Mouse (Mus musculus) hindbrain, embryonic 16.5 days (tissue): ENCODE data around the gene Sox5. TPM values are rescaled to one million over a fixed set of nuclear protein-coding genes. Genes with fewer than 3 reads are reported as not detected.
A peak's percentile ranks its signal among the peaks of the same experiment; 100 is the strongest.

Experiments used
- ATAC-seq: fragments of 200-750 bp; cut with Nextera tagmentation; 2 replicates; pipeline ENCODE4 v1.8.0; 2017; ENCODE audit warnings: moderate TSS enrichment, moderate library complexity
- H3K27ac ChIP-seq: fragments of 300-500 bp; sonication (generic); 2 replicates; pipeline ENCODE4 v1.5.1; 2014; ENCODE audit warnings: low read depth, mild to moderate bottlenecking, control low read depth, low read length, moderate library complexity
- H3K27me3 ChIP-seq: fragments of 300-500 bp; sonication (generic); replicated peaks from 2 replicates; pipeline ENCODE4 v1.6.1; 2014; ENCODE audit warnings: low read length; ENCODE audit not compliant: control insufficient read depth, insufficient read depth
- H3K36me3 ChIP-seq: fragments of 300-500 bp; sonication (generic); 2 replicates; pipeline ENCODE4 v1.6.1; 2014; ENCODE audit warnings: mild to moderate bottlenecking, low read length, moderate library complexity, mixed read lengths; ENCODE audit not compliant: control insufficient read depth, insufficient read depth
- H3K4me1 ChIP-seq: fragments of 300-500 bp; sonication (generic); 2 replicates; pipeline ENCODE4 v1.6.1; 2014; ENCODE audit warnings: low read depth, low read length; ENCODE audit not compliant: control insufficient read depth, insufficient read depth
- H3K4me2 ChIP-seq: fragments of 300-500 bp; sonication (generic); 2 replicates; pipeline ENCODE4 v1.6.1; 2014; ENCODE audit warnings: mild to moderate bottlenecking, low read length, control low read depth, moderate library complexity
- H3K4me3 ChIP-seq: fragments of 300-500 bp; sonication (generic); 2 replicates; pipeline ENCODE4 v1.5.1; 2014; ENCODE audit warnings: mild to moderate bottlenecking, low read length, control low read depth, moderate library complexity
- H3K9ac ChIP-seq: fragments of 300-500 bp; sonication (generic); 2 replicates; pipeline ENCODE4 v1.6.1; 2014; ENCODE audit warnings: low read depth, mild to moderate bottlenecking, control low read depth, low read length, moderate library complexity
- H3K9me3 ChIP-seq: fragments of 300-500 bp; sonication (generic); 2 replicates; pipeline ENCODE4 v1.6.1; 2014; ENCODE audit warnings: mild to moderate bottlenecking, low read length, moderate library complexity; ENCODE audit not compliant: control insufficient read depth
- WGBS: fragments of 180-500 bp; shearing (Covaris S2); extraction: QIAGEN DNeasy Blood & Tissue Kit; methylation state at CpG from one replicate; pipeline ENCODE4 v1.1.7; 2014; 5-methylcytosine and 5-hydroxymethylcytosine counted together
- polyA plus RNA-seq: library from polyadenylated mRNA; unstranded; fragments of >200 nt; fragmentation: Nextera tagmentation; extraction: Ambion mirVana; gene quantifications from 2 replicates; pipeline ENCODE4 v1.2.1, GENCODE M21; 2015

Gene Sox5
- polyA plus RNA-seq, 1 experiment from 2014 or later: 40.7 TPM

DNA sequence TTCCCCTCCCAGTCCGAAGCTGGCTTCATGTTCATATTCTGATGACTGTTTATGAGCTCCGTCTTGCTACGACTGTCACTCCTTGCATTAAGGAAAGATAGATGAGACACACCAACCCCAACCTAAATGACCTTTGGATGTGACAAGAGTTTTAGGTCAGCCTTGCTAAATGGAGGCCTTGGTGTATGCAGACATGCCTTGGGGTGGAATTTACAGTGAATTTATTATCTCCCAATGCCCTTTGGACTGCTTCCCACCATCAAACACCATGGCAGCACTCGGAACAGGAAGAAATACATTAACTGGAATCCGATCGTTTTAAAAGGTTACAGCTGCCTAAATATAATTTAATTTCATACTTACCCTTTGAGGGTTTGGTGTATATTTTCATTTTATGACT, 858.6 kb downstream of the Sox5 start:
- Histone ChIP-seq H3K36me3 (no peaks in the 10 kb centered on the region), H3K4me2 (no peak overlapping the region), H3K9me3 (no peaks in the 10 kb centered on the region), H3K27me3 (no peaks in the 10 kb centered on the region), H3K4me3 (no peak overlapping the region), H3K4me1 (no peaks in the 10 kb centered on the region), H3K27ac (no peak overlapping the region), H3K9ac (no peak overlapping the region)
- ATAC-seq: no peak
- 74% methylated on average over 6 of the region's 6 CpGs for WGBS

DNA sequence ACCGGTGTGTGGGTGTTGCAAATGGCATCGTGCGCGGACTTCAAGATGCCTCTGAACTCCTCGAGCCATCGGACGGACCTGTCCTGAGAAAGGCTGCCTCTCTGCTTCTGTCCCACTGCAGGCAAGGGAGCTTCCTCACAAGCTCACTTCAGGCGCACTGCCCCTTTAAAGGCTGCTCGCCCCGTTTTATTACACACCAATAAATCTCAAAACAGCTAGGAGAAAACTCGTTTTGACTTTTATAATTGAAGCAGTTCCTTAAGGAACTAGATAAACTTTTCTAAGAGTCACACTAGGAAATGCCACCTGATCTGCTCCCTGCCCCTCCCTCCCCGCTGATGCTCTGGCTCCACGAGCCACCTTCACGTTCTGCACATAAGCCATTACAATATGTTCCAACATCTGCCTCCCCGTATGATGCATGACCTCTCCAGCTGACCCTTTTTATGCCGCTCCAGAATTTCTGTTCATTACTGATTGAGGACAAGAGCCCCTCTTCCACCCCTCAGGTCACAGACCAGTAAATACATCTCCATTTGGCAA, 863.3 kb downstream of the Sox5 start:
- H3K4me3 ChIP-seq: no peak overlapping the region
- no peak overlapping the region for H3K27ac ChIP-seq
- 59% methylated on average over 16 of the region's 16 CpGs for WGBS
- H3K4me2 ChIP-seq: no peak overlapping the region
- H3K9ac ChIP-seq: no peak overlapping the region
- no peaks in the 10 kb centered on the region for H3K27me3 ChIP-seq
- no peaks in the 10 kb centered on the region for H3K4me1 ChIP-seq
- ATAC-seq: no peak
- H3K9me3 ChIP-seq: no peaks in the 10 kb centered on the region
- H3K36me3 ChIP-seq: no peaks in the 10 kb centered on the region

DNA sequence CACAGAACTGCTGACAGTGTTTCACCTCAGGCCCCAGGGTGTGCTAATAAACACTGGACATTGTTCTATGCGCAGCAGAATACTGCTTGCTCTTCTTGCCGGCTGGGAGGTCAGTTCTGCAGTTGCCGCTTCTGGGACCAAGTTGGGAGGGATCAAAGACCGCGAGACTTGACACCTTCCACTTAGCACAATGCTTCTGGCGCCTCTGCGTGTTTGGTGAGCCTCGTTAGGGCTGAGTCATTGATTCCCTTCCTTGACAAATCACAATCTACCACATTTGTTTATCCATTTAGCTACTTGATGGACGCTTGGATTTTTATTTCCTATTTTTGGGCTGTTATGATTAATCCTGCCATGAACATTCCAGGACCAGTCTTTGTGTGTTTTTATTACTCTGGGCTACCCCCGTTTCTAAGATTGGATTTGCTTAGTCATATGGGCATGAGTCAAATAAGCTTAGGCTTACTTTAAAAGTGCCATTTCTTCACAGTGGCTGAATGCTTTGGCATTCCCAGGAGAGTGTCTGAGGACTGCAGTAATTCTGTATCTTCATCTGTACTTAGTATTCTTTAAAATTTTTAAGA, 865.5 kb downstream of the Sox5 start:
- H3K27ac ChIP-seq: no peak overlapping the region
- H3K4me2 ChIP-seq: no peak overlapping the region
- ATAC-seq: no peak
- no peak overlapping the region for H3K4me3 ChIP-seq
- H3K9me3 ChIP-seq: no peaks in the 10 kb centered on the region
- no peaks in the 10 kb centered on the region for H3K36me3 ChIP-seq
- H3K27me3 ChIP-seq: no peaks in the 10 kb centered on the region
- no peak overlapping the region for H3K9ac ChIP-seq
- WGBS: 77% methylated on average over 10 of the region's 10 CpGs
- H3K4me1 ChIP-seq: no peaks in the 10 kb centered on the region

DNA sequence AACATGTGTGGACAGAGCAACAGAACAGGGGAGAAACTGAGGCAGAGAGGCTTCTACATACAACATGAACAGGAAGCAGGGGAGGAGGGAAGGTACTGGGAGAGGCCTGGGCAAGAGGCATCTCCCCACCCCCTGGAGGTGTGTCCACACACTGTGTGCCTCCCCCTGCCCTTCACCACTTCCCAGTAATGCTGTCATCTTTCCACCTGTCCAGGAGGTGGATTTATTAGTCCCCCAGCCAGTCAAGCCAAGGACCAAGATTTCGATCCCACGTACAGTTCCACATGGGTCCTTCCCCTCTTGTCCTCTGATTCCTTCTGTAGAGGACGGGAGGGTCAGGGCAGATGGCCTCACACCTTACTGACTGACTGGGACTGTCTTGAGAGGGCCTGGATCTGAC, 866.1 kb downstream of the Sox5 start:
- ATAC-seq: no peak
- 93% methylated on average over 3 of the region's 3 CpGs for WGBS
- H3K4me1 ChIP-seq: no peaks in the 10 kb centered on the region

DNA sequence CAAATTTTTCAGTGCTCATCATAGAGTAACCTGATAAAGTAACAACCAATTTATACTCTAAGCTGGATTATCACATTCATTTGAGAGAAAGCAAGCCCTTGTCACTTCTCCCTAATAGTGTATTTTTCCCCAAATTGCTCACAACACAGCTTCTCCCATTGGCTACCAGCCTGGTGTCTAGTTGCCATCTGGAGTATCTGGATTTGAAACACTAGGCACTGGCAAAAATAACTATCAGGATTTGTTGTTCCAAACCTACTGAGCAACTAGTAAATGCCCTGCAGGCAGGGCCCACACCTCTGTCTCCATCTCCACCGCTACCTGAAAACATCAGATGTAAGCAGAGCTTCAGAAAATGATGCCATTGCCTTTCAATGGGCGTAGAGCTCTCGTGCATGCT, 869.5 kb downstream of the Sox5 start:
- no peak for ATAC-seq
- Histone ChIP-seq H3K36me3 (no peaks in the 10 kb centered on the region), H3K4me3 (no peak overlapping the region), H3K9me3 (no peaks in the 10 kb centered on the region), H3K9ac (no peak overlapping the region), H3K27ac (no peak overlapping the region), H3K4me2 (no peak overlapping the region), H3K4me1 (no peaks in the 10 kb centered on the region), H3K27me3 (no peaks in the 10 kb centered on the region)
- 93% methylated on average over 3 of the region's 3 CpGs for WGBS

More for the DNA sequence above, 866.1 kb downstream of the Sox5 start:
- Histone ChIP-seq H3K9me3 (no peaks in the 10 kb centered on the region), H3K9ac (no peak overlapping the region), H3K27ac (no peak overlapping the region), H3K27me3 (no peaks in the 10 kb centered on the region), H3K4me3 (no peak overlapping the region), H3K36me3 (no peaks in the 10 kb centered on the region), H3K4me2 (no peak overlapping the region)

DNA sequence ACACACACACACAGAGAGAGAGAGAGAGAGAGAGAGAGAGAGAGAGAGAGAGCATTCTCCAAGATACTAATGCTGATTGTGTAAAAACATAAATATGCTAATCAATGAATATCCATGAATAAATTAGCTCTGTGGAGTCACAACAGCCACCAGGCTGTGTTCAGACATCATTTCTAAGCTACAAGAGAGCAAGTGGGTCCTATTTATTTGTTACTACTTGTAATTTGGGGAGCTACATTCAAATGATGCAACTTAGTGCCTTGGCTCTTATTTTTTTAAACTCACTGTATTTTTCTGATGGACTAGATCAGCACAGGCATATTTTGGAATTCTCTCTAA, 877.1 kb downstream of the Sox5 start:
- ATAC-seq: no peak
- Histone ChIP-seq H3K9me3 (no peaks in the 10 kb centered on the region), H3K36me3 (no peaks in the 10 kb centered on the region), H3K9ac (no peak overlapping the region), H3K4me1 (no peaks in the 10 kb centered on the region), H3K4me3 (no peak overlapping the region), H3K27me3 (no peaks in the 10 kb centered on the region), H3K27ac (no peak overlapping the region), H3K4me2 (no peak overlapping the region)

DNA sequence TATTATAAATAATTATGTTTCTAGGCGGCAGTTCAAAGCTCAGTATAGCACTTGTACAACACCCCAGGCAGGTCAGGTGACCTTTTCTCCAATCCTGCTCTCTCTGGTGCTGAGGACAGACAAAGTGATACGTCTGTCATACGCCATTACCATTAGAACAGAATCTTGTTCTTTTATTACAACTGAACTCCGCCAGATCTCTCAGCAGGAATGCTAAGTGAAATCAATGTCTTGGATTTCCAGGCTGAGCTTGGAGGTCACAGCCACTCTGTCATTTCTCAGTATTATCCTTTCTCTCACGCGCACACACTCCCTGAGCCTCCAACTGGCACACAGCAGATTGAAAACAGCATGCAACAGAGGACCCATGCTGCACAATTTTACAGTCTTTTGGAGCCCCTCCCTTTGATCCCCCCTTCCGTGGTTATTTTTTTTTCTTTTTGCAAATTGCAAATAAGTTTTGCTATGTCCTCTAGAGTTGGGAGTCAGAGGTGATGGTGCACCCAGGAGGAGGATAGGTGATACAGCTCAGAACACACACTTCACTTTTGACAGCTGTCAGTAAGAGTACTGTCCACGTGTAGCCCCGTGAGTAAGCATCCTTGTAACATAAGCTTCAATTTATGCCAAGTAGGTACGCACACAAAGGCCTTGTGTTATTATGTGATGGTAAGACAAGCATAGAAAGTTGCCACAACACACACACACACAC, 877.6 kb downstream of the Sox5 start:
- no peak overlapping the region for H3K4me3 ChIP-seq
- H3K36me3 ChIP-seq: no peaks in the 10 kb centered on the region
- no peak overlapping the region for H3K27ac ChIP-seq
- ATAC-seq: peak; percentile 74
- 22% methylated on average over 10 of the region's 10 CpGs for WGBS
- H3K4me1 ChIP-seq: no peaks in the 10 kb centered on the region
- H3K4me2 ChIP-seq: no peak overlapping the region
- H3K9me3 ChIP-seq: no peaks in the 10 kb centered on the region
- no peak overlapping the region for H3K9ac ChIP-seq
- no peaks in the 10 kb centered on the region for H3K27me3 ChIP-seq

DNA sequence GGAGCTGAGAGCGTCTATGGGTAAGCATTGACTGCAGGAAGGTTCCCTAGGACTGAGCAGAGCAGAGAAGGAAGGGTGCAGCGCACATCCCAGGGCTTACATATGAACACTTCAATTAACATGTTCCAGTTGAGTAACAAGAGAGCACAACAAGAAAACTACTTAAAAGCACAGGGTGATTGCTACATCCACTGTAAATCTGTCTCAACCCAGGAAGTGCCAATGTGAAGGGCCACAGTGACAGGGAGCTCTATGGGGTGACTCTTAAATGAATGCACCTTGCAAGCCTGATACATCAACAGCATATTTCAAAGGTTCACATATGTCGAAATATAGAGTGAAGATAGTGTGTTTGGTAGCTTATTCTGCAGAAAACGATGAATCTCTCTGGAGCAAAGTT, 880.9 kb downstream of the Sox5 start:
- Histone ChIP-seq H3K4me2 (no peak overlapping the region), H3K4me1 (no peaks in the 10 kb centered on the region), H3K4me3 (no peak overlapping the region), H3K27me3 (no peaks in the 10 kb centered on the region), H3K9ac (no peak overlapping the region), H3K36me3 (no peaks in the 10 kb centered on the region), H3K27ac (no peak overlapping the region), H3K9me3 (no peaks in the 10 kb centered on the region)
- no peak for ATAC-seq
- WGBS: 91% methylated on average over 4 of the region's 4 CpGs

DNA sequence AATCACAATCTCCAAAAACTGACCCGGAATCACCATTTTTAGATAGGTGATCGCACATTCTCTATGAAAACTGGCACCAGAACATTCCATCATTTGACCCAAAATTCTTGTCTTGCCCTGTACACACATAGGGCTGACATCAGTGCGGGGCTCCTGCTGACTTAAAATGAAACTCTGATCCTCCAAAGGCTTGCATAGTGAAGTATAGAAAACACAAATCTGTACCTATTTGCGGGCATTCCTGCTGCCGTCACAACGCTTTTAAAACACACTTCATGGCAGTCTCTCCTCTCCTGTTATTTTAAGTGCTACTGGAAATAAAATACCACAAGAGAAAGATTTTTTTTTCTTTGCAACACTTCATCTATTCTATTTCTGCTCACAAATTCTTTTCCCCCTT, 886.7 kb downstream of the Sox5 start:
- Histone ChIP-seq H3K9me3 (no peaks in the 10 kb centered on the region), H3K4me3 (no peak overlapping the region), H3K9ac (no peak overlapping the region), H3K27me3 (no peaks in the 10 kb centered on the region; the same call in 1 of the 2 replicates), H3K4me2 (no peak overlapping the region), H3K27ac (no peak overlapping the region), H3K4me1 (no peaks in the 10 kb centered on the region), H3K36me3 (no peaks in the 10 kb centered on the region)
- no peak for ATAC-seq
- 90% methylated on average over 6 of the region's 6 CpGs for WGBS
